Mouse (Mus musculus): ENCODE results near the gene Cabcoco1. TPM values are rescaled to one million over a fixed set of nuclear protein-coding genes. Genes with fewer than 3 reads are reported as not detected.

The Cabcoco1 gene
- polyA plus RNA-seq, 1 experiment from 2014 or later: 0.80 TPM

- H3K36me3 ChIP-seq (ENCODE audit: control insufficient read depth, insufficient read depth, low read length): no peaks in the 10 kb centered on the region
- no peaks in the 10 kb centered on the region for H3K4me1 ChIP-seq (replicated peaks; ENCODE audit: control insufficient read depth, insufficient read depth, low read length)
- H3K4me2 ChIP-seq (replicated peaks; ENCODE audit: low read depth, low read length): no peak overlapping the region
- WGBS: 89% methylated on average over 10 of the region's 10 CpGs
- H3K9me3 ChIP-seq (ENCODE audit: control insufficient read depth, low read length): no peaks in the 10 kb centered on the region
- H3K27ac ChIP-seq (ENCODE audit: low read depth, low read length): no peak overlapping the region
- no peaks in the 10 kb centered on the region for H3K27me3 ChIP-seq (ENCODE audit: control insufficient read depth, insufficient read depth, low read length)
- no peak overlapping the region for H3K4me3 ChIP-seq (ENCODE audit: low read depth, low read length)
- H3K9ac ChIP-seq (ENCODE audit: low read depth, low read length): no peak overlapping the region
- DNase-seq (ENCODE audit: low spot score): no peak
- ATAC-seq (ENCODE audit: low FRiP score): no peak
Measured at GRCm38 (mm10) chr10:68529364-68530049, 12.2 kb downstream of the Cabcoco1 start.

- Histone ChIP-seq H3K9ac (ENCODE audit: low read depth, low read length) (no peak overlapping the region), H3K27ac (ENCODE audit: low read depth, low read length) (no peak overlapping the region), H3K27me3 (ENCODE audit: control insufficient read depth, insufficient read depth, low read length) (no peaks in the 10 kb centered on the region), H3K4me3 (ENCODE audit: low read depth, low read length) (no peak overlapping the region), H3K36me3 (ENCODE audit: control insufficient read depth, insufficient read depth, low read length) (no peaks in the 10 kb centered on the region), H3K9me3 (ENCODE audit: control insufficient read depth, low read length) (no peaks in the 10 kb centered on the region), H3K4me2 (replicated peaks; ENCODE audit: low read depth, low read length) (no peak overlapping the region), H3K4me1 (replicated peaks; ENCODE audit: control insufficient read depth, insufficient read depth, low read length) (no peaks in the 10 kb centered on the region)
- WGBS: 64% methylated on average over 8 of the region's 8 CpGs
- DNase-seq (ENCODE audit: low spot score): no peak
- no peak for ATAC-seq (ENCODE audit: low FRiP score)
Measured at GRCm38 (mm10) chr10:68528958-68529357, 12.7 kb downstream of the Cabcoco1 start.

GRCm38 (mm10) chr10:68522106-68522505 is 19.6 kb downstream of the Cabcoco1 start:
- Histone ChIP-seq H3K4me1 (replicated peaks; ENCODE audit: control insufficient read depth, insufficient read depth, low read length) (no peaks in the 10 kb centered on the region), H3K27me3 (ENCODE audit: control insufficient read depth, insufficient read depth, low read length) (no peaks in the 10 kb centered on the region), H3K4me2 (replicated peaks; ENCODE audit: low read depth, low read length) (no peak overlapping the region), H3K9ac (ENCODE audit: low read depth, low read length) (no peak overlapping the region), H3K9me3 (ENCODE audit: control insufficient read depth, low read length) (no peaks in the 10 kb centered on the region), H3K27ac (ENCODE audit: low read depth, low read length) (no peak overlapping the region), H3K36me3 (ENCODE audit: control insufficient read depth, insufficient read depth, low read length) (no peaks in the 10 kb centered on the region), H3K4me3 (ENCODE audit: low read depth, low read length) (no peak overlapping the region)
- WGBS: 73% methylated on average over 4 of the region's 4 CpGs
- no peak for DNase-seq (ENCODE audit: low spot score)
- no peak for ATAC-seq (ENCODE audit: low FRiP score)

DNA sequence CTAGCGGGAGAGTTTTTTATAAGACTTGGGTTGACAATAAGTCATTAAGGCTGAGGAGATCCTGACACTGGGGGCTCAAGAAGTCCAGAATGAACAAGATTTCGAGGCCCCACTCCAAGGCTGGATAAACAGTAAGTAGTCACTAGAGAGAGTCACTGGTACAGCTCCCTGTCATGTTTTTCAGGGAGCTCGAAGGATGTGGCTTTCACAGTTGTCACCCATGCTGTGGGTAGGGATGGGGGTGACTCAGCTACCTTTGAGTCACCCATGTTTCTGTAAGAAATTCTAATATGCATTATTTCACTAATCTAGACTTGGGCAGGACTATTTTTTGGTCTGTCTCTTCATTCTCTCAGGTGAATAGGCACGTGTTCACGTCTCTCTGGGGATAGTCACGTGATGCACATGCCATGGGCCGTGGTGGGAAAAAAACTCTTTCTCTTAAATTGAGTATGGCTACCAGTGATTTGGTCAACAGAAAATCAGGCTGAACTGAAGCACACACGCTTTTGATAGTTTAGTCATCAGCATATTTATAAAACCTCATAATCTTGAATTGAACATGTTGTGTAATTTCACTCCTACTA is 29.2 kb downstream of the Cabcoco1 start:
- no peaks in the 10 kb centered on the region for H3K4me1 ChIP-seq (replicated peaks; ENCODE audit: control insufficient read depth, insufficient read depth, low read length)
- H3K4me3 ChIP-seq (ENCODE audit: low read depth, low read length): no peak overlapping the region
- H3K27me3 ChIP-seq (ENCODE audit: control insufficient read depth, insufficient read depth, low read length): no peaks in the 10 kb centered on the region
- ATAC-seq (ENCODE audit: low FRiP score) (no peak), DNase-seq (ENCODE audit: low spot score) (no peak)
- no peak overlapping the region for H3K9ac ChIP-seq (ENCODE audit: low read depth, low read length)
- H3K36me3 ChIP-seq (ENCODE audit: control insufficient read depth, insufficient read depth, low read length): no peaks in the 10 kb centered on the region
- no peak overlapping the region for H3K4me2 ChIP-seq (replicated peaks; ENCODE audit: low read depth, low read length)
- no peaks in the 10 kb centered on the region for H3K9me3 ChIP-seq (ENCODE audit: control insufficient read depth, low read length)
- H3K27ac ChIP-seq (ENCODE audit: low read depth, low read length): no peak overlapping the region
- 88% methylated on average over 8 of the region's 8 CpGs for WGBS

GRCm38 (mm10) chr10:68507741-68508140 is 34.0 kb downstream of the Cabcoco1 start:
- DNase-seq (ENCODE audit: low spot score): no peak
- WGBS: 89% methylated on average over 3 of the region's 3 CpGs
- H3K9ac ChIP-seq (ENCODE audit: low read depth, low read length): no peak overlapping the region
- no peak overlapping the region for H3K27ac ChIP-seq (ENCODE audit: low read depth, low read length)
- no peaks in the 10 kb centered on the region for H3K27me3 ChIP-seq (ENCODE audit: control insufficient read depth, insufficient read depth, low read length)
- no peaks in the 10 kb centered on the region for H3K9me3 ChIP-seq (ENCODE audit: control insufficient read depth, low read length)
- H3K36me3 ChIP-seq (ENCODE audit: control insufficient read depth, insufficient read depth, low read length): no peaks in the 10 kb centered on the region
- no peak overlapping the region for H3K4me2 ChIP-seq (replicated peaks; ENCODE audit: low read depth, low read length)
- H3K4me1 ChIP-seq (replicated peaks; ENCODE audit: control insufficient read depth, insufficient read depth, low read length): no peaks in the 10 kb centered on the region
- no peak overlapping the region for H3K4me3 ChIP-seq (ENCODE audit: low read depth, low read length)
- no peak for ATAC-seq (ENCODE audit: low FRiP score)

- H3K36me3 ChIP-seq (ENCODE audit: control insufficient read depth, insufficient read depth, low read length): no peaks in the 10 kb centered on the region
- H3K27me3 ChIP-seq (ENCODE audit: control insufficient read depth, insufficient read depth, low read length): no peaks in the 10 kb centered on the region
- no peak overlapping the region for H3K4me2 ChIP-seq (replicated peaks; ENCODE audit: low read depth, low read length)
- no peak overlapping the region for H3K9ac ChIP-seq (ENCODE audit: low read depth, low read length)
- ATAC-seq (ENCODE audit: low FRiP score) (no peak), DNase-seq (ENCODE audit: low spot score) (no peak)
- H3K4me1 ChIP-seq (replicated peaks; ENCODE audit: control insufficient read depth, insufficient read depth, low read length): no peaks in the 10 kb centered on the region
- WGBS: 84% methylated on average over 4 of the region's 4 CpGs
- no peaks in the 10 kb centered on the region for H3K9me3 ChIP-seq (ENCODE audit: control insufficient read depth, low read length)
- no peak overlapping the region for H3K4me3 ChIP-seq (ENCODE audit: low read depth, low read length)
- no peak overlapping the region for H3K27ac ChIP-seq (ENCODE audit: low read depth, low read length)
Measured at GRCm38 (mm10) chr10:68506242-68506641, 35.5 kb downstream of the Cabcoco1 start.

DNA sequence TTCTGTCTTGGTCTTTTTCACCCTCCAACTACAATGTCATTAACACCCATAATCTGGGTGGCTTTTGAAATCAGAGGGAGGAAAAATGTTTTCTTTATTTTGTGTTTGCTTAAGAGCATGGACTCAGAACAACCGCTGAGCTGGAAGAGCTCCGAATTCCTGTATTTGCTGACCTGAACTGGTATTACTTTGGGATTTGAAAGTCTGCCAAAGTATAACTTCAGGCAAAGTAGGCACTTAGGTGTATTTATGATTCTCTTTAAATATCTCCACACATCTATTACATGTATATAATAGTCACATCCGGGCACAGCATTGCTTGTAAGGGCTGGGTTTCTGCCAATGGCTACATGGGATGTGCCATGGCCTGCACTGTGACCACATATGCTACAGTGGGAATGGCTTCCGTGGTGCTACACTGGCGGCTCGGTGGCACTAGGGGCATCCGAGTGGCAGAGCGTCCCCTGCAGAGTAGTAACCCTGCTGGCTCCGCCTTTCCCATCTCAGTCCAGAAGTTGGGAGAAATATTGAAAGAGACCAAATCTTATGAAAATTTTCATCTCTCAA is 37.0 kb downstream of the Cabcoco1 start:
- H3K27ac ChIP-seq (ENCODE audit: low read depth, low read length): no peak overlapping the region
- no peaks in the 10 kb centered on the region for H3K4me1 ChIP-seq (replicated peaks; ENCODE audit: control insufficient read depth, insufficient read depth, low read length)
- no peak overlapping the region for H3K4me3 ChIP-seq (ENCODE audit: low read depth, low read length)
- no peaks in the 10 kb centered on the region for H3K9me3 ChIP-seq (ENCODE audit: control insufficient read depth, low read length)
- DNase-seq (ENCODE audit: low spot score) (no peak), ATAC-seq (ENCODE audit: low FRiP score) (no peak)
- no peaks in the 10 kb centered on the region for H3K36me3 ChIP-seq (ENCODE audit: control insufficient read depth, insufficient read depth, low read length)
- no peak overlapping the region for H3K9ac ChIP-seq (ENCODE audit: low read depth, low read length)
- H3K27me3 ChIP-seq (ENCODE audit: control insufficient read depth, insufficient read depth, low read length): no peaks in the 10 kb centered on the region
- 87% methylated on average over 9 of the region's 9 CpGs for WGBS
- no peak overlapping the region for H3K4me2 ChIP-seq (replicated peaks; ENCODE audit: low read depth, low read length)

DNA sequence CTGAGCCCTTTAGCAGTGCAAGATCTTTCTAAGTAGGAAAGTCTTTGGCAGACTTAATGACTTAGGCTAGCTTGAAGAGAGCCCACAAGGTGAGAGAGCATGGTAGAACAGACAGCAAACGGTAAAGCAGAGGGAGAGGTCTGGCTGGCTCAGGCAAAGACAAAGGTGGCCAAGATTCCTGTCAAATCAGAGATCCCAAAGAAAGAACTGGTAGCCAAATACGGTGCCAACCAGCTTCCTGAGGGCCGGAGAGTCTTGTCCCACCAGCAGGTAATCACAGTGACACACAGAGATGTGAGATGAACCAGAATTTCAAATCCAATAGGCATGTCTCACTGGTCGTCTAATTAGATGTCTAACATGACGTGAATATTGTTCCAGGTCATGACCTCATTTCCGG is 40.6 kb downstream of the Cabcoco1 start:
- 81% methylated on average over 6 of the region's 6 CpGs for WGBS
- no peak for ATAC-seq (ENCODE audit: low FRiP score)
- no peaks in the 10 kb centered on the region for H3K36me3 ChIP-seq (ENCODE audit: control insufficient read depth, insufficient read depth, low read length)
- H3K4me2 ChIP-seq (replicated peaks; ENCODE audit: low read depth, low read length): no peak overlapping the region
- no peak for DNase-seq (ENCODE audit: low spot score)
- H3K27ac ChIP-seq (ENCODE audit: low read depth, low read length): no peak overlapping the region
- H3K27me3 ChIP-seq (ENCODE audit: control insufficient read depth, insufficient read depth, low read length): no peaks in the 10 kb centered on the region
- no peaks in the 10 kb centered on the region for H3K9me3 ChIP-seq (ENCODE audit: control insufficient read depth, low read length)
- no peak overlapping the region for H3K9ac ChIP-seq (ENCODE audit: low read depth, low read length)
- no peaks in the 10 kb centered on the region for H3K4me1 ChIP-seq (replicated peaks; ENCODE audit: control insufficient read depth, insufficient read depth, low read length)
- H3K4me3 ChIP-seq (ENCODE audit: low read depth, low read length): no peak overlapping the region

DNA sequence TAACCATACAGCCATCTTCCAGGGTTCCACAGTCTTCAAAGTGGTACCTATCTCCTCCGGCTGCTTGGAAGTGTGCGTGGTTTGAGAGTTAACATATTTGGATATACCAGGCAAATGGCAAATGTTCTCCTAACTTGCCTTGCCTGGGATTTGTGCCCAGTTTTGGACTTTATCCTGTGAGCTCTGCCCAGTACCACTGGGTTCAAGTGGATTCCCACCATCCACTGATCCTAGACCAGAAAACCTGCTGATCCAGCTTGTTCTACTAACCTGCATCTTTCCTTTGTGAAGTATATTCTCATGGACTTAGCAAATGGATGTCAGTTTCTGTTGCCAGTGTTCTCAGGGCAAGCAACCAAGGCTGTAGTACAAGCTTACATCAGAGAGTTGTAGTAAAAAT is 46.5 kb downstream of the Cabcoco1 start:
- H3K4me1 ChIP-seq (replicated peaks; ENCODE audit: control insufficient read depth, insufficient read depth, low read length): no peaks in the 10 kb centered on the region
- ATAC-seq (ENCODE audit: low FRiP score) (no peak), DNase-seq (ENCODE audit: low spot score) (no peak)
- H3K9me3 ChIP-seq (ENCODE audit: control insufficient read depth, low read length): no peaks in the 10 kb centered on the region
- WGBS: 95% methylated on average over 2 of the region's 2 CpGs
- H3K9ac ChIP-seq (ENCODE audit: low read depth, low read length): no peak overlapping the region
- H3K4me2 ChIP-seq (replicated peaks; ENCODE audit: low read depth, low read length): no peak overlapping the region
- H3K27ac ChIP-seq (ENCODE audit: low read depth, low read length): no peak overlapping the region
- no peak overlapping the region for H3K4me3 ChIP-seq (ENCODE audit: low read depth, low read length)
- H3K36me3 ChIP-seq (ENCODE audit: control insufficient read depth, insufficient read depth, low read length): no peaks in the 10 kb centered on the region
- H3K27me3 ChIP-seq (ENCODE audit: control insufficient read depth, insufficient read depth, low read length): no peaks in the 10 kb centered on the region

Measured in hindbrain, embryonic 11.5 days (tissue).